Mouse (Mus musculus) lung, embryonic 16.5 days (tissue): Measurements from ENCODE around the gene Il33. TPM values are rescaled to one million over a fixed set of nuclear protein-coding genes. Genes with fewer than 3 reads are reported as not detected.

Experiments used
- ATAC-seq: fragments of 200-750 bp; cut with Nextera tagmentation; 2 replicates; pipeline ENCODE4 v1.8.0; 2017; ENCODE audit warnings: low read depth, mild to moderate bottlenecking, moderate library complexity
- H3K27ac ChIP-seq: fragments of 300-500 bp; sonication (generic); 2 replicates; pipeline ENCODE4 v1.5.1; 2014; ENCODE audit warnings: mild to moderate bottlenecking, control low read depth, low read length
- H3K27me3 ChIP-seq: fragments of 300-500 bp; sonication (generic); 2 replicates; pipeline ENCODE4 v1.6.1; 2014; ENCODE audit warnings: low read depth, low read length, mixed read lengths; ENCODE audit not compliant: control insufficient read depth, insufficient read depth
- H3K36me3 ChIP-seq: fragments of 300-500 bp; sonication (generic); 2 replicates; pipeline ENCODE4 v1.6.1; 2014; ENCODE audit warnings: low read length; ENCODE audit not compliant: control insufficient read depth, insufficient read depth
- H3K4me1 ChIP-seq: fragments of 300-500 bp; sonication (generic); replicated peaks from 2 replicates; pipeline ENCODE4 v1.6.1; 2014; ENCODE audit warnings: low read length, mixed read lengths; ENCODE audit not compliant: control insufficient read depth, insufficient read depth
- H3K4me2 ChIP-seq: fragments of 300-500 bp; sonication (generic); 2 replicates; pipeline ENCODE4 v1.6.1; 2014; ENCODE audit warnings: low read depth, low read length, control low read depth
- H3K4me3 ChIP-seq: fragments of 300-500 bp; sonication (generic); 2 replicates; pipeline ENCODE4 v1.5.1; 2014; ENCODE audit warnings: mild to moderate bottlenecking, low read length, control low read depth
- H3K9ac ChIP-seq: fragments of 300-500 bp; sonication (generic); 2 replicates; pipeline ENCODE4 v1.6.1; 2014; ENCODE audit warnings: low read length, control low read depth
- H3K9me3 ChIP-seq: fragments of 300-500 bp; sonication (generic); 2 replicates; pipeline ENCODE4 v1.6.1; 2016; ENCODE audit warnings: low read length; ENCODE audit not compliant: control insufficient read depth
- WGBS: fragments of 180-500 bp; shearing (Covaris S2); extraction: QIAGEN DNeasy Blood & Tissue Kit; methylation state at CpG from one replicate; pipeline ENCODE4 v1.1.7; 2014; 5-methylcytosine and 5-hydroxymethylcytosine counted together
- polyA plus RNA-seq: library from polyadenylated mRNA; unstranded; fragments of >200 nt; fragmentation: Nextera tagmentation; extraction: Ambion mirVana; gene quantifications from 2 replicates; pipeline ENCODE4 v1.2.1, GENCODE M21; 2015

Gene Il33
- 9.1 and 11.4 TPM in 2 replicates for polyA plus RNA-seq

GRCm38 (mm10) chr19:29924638-29925258 is at the start of gene Il33:
TSS of gene Il33 (plus strand) at chr19:29925114.
- ATAC-seq: peak; percentile 70
- H3K27me3 ChIP-seq: no peaks in the 10 kb centered on the region
- no peaks in the 10 kb centered on the region for H3K9me3 ChIP-seq
- H3K4me2 ChIP-seq: peak within 1 kb of the TSS; percentile 37
- no peak within 1 kb of the TSS for H3K27ac ChIP-seq
- H3K4me3 ChIP-seq: no peak within 1 kb of the TSS
- no peak within 1 kb of the TSS for H3K9ac ChIP-seq
- peaks cover 16% of the 10 kb centered on the region for H3K4me1 ChIP-seq
- 25% methylated on average over 10 of the region's 10 CpGs for whole genome bisulfite sequencing
- H3K36me3 ChIP-seq: no peaks in the 10 kb centered on the region

GRCm38 (mm10) chr19:29877422-29878291 is 47.3 kb upstream of the Il33 start:
- Histone ChIP-seq H3K36me3 (no peaks in the 10 kb centered on the region), H3K4me1 (peaks cover 2% of the 10 kb centered on the region), H3K9me3 (no peaks in the 10 kb centered on the region), H3K27ac (no peak overlapping the region), H3K9ac (no peak overlapping the region), H3K4me2 (no peak overlapping the region), H3K27me3 (no peaks in the 10 kb centered on the region), H3K4me3 (no peak overlapping the region)
- ATAC-seq: no peak
- 48% methylated on average over 10 of the region's 10 CpGs for WGBS

DNA sequence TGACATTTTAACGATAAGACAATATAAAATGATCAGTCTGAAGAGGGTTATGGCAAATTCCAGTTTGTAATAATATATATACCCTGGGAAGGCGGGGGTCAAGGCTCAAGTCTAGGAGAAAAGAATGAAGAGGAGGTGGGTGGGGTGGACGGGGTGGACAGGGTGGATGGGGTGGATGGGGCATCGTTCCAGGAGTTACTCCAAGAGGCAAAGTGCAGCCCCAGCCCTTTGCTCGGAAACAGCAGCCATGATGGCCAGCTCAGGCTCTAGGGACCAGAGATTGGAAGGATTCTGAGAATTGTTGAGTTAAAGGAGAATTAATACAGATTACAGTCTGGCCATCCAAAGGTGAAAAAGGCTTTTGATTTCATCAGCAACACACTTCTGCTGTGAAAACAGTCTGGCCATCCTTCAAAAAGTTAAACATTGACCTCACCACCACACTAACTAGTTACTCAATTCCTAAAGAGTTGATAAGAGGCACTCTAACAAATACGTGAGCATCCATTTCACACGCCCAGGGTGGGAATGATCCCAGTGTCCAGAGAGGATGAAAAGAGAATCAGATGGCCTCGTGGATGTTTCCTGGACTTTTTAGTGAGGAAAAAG is 45.9 kb upstream of the Il33 start:
- no peaks in the 10 kb centered on the region for H3K9me3 ChIP-seq
- no peak overlapping the region for H3K4me3 ChIP-seq
- H3K36me3 ChIP-seq: no peaks in the 10 kb centered on the region
- H3K27ac ChIP-seq: no peak overlapping the region
- ATAC-seq: no peak
- no peak overlapping the region for H3K4me2 ChIP-seq
- no peak overlapping the region for H3K9ac ChIP-seq
- H3K27me3 ChIP-seq: no peaks in the 10 kb centered on the region
- 57% methylated on average over 8 of the region's 8 CpGs for WGBS
- H3K4me1 ChIP-seq: peaks cover 2% of the 10 kb centered on the region

GRCm38 (mm10) chr19:29880918-29881317 is 44.0 kb upstream of the Il33 start:
- no peak overlapping the region for H3K9ac ChIP-seq
- no peak overlapping the region for H3K27ac ChIP-seq
- WGBS: 84% methylated on average over 4 of the region's 4 CpGs
- H3K4me3 ChIP-seq: no peak overlapping the region
- no peaks in the 10 kb centered on the region for H3K36me3 ChIP-seq
- H3K27me3 ChIP-seq: no peaks in the 10 kb centered on the region
- no peaks in the 10 kb centered on the region for H3K9me3 ChIP-seq
- H3K4me2 ChIP-seq: no peak overlapping the region
- peaks cover 2% of the 10 kb centered on the region for H3K4me1 ChIP-seq
- no peak for ATAC-seq

DNA sequence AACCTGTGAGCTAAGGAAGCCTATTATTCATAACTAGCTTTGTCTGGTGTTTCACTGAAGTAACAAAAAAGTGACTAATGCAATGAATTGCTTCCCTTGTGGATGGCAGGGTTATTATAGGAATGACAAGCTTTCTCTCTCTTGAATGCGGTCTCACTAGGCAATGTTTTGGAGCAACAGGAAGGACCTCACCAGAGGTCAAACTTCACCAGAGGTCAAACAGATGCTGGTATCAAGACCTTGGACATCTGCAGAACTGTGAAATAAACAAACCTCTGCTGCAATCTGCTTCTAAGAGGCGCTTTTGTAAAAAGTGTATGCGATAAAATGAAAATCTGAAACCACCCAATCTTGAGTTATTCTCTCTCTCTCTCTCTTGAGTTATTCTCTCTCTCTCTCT is 42.2 kb upstream of the Il33 start:
- no peaks in the 10 kb centered on the region for H3K27me3 ChIP-seq
- no peaks in the 10 kb centered on the region for H3K36me3 ChIP-seq
- H3K4me3 ChIP-seq: no peak overlapping the region
- ATAC-seq: no peak
- 54% methylated on average over 3 of the region's 3 CpGs for WGBS
- H3K4me1 ChIP-seq: peaks cover 2% of the 10 kb centered on the region
- H3K27ac ChIP-seq: no peak overlapping the region
- H3K9ac ChIP-seq: no peak overlapping the region
- no peaks in the 10 kb centered on the region for H3K9me3 ChIP-seq
- no peak overlapping the region for H3K4me2 ChIP-seq

DNA sequence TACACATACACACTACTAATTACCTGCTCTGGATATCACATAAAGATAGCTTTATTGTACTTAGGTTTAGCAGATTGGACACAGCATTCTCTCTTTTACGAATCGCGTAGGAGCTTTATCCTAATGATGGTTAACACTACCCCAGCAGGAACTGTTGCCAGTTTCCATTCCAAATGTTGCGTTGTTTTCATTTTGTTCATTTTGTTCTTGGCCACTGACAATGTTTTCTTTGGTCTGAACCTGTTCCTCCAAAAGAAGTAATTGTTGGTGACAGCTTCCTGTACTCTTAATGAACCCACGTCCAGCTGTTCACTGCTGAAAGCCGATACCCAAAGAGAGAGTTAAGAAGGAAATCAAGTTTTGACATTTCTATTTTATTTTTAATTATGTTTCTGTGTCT is 39.4 kb upstream of the Il33 start:
- 85% methylated on average over 6 of the region's 6 CpGs for WGBS

DNA sequence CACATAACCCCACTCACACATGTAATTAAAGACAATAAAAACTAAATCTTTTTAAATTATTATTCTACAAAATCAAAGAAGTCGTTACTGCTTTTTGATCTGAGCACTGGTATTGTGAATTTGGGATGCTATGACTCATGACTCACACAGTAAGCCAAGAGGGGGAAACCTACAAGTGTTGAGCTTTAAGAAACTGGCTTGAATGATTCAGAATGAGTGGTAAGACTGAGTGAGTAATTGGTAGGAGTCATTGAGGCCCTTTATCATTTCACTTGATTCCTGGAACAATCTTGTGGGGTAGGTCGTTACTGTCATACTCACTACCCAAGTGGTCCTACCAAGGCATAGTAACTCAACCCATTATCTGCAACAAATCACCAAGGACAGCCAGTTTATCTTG is 37.4 kb upstream of the Il33 start:
- H3K4me2 ChIP-seq: no peak overlapping the region
- ATAC-seq: no peak
- no peaks in the 10 kb centered on the region for H3K27me3 ChIP-seq
- no peaks in the 10 kb centered on the region for H3K4me1 ChIP-seq
- no peak overlapping the region for H3K27ac ChIP-seq
- H3K9ac ChIP-seq: no peak overlapping the region
- H3K4me3 ChIP-seq: no peak overlapping the region
- WGBS: 75% methylated on average over 2 of the region's 2 CpGs
- H3K9me3 ChIP-seq: no peaks in the 10 kb centered on the region
- no peaks in the 10 kb centered on the region for H3K36me3 ChIP-seq

More for the DNA sequence above, 39.4 kb upstream of the Il33 start:
- Histone ChIP-seq H3K9me3 (no peaks in the 10 kb centered on the region), H3K36me3 (no peaks in the 10 kb centered on the region), H3K9ac (no peak overlapping the region), H3K4me3 (no peak overlapping the region), H3K27me3 (no peaks in the 10 kb centered on the region), H3K4me1 (no peaks in the 10 kb centered on the region), H3K27ac (no peak overlapping the region), H3K4me2 (no peak overlapping the region)
- no peak for ATAC-seq

- Histone ChIP-seq H3K9me3 (no peaks in the 10 kb centered on the region), H3K9ac (no peak overlapping the region)
- 81% methylated on average over 6 of the region's 6 CpGs for WGBS
Observed at GRCm38 (mm10) chr19:29888946-29889345, 36.0 kb upstream of the Il33 start.

GRCm38 (mm10) chr19:29891981-29892380 is 32.9 kb upstream of the Il33 start:
- WGBS: 69% methylated on average over 4 of the region's 4 CpGs
- no peak overlapping the region for H3K9ac ChIP-seq

More at GRCm38 (mm10) chr19:29888946-29889345, 36.0 kb upstream of the Il33 start:
- ATAC-seq: no peak
- Histone ChIP-seq H3K4me3 (no peak overlapping the region), H3K4me1 (no peaks in the 10 kb centered on the region), H3K27ac (no peak overlapping the region), H3K4me2 (no peak overlapping the region), H3K36me3 (no peaks in the 10 kb centered on the region), H3K27me3 (no peaks in the 10 kb centered on the region)

More at GRCm38 (mm10) chr19:29891981-29892380, 32.9 kb upstream of the Il33 start:
- H3K9me3 ChIP-seq: no peaks in the 10 kb centered on the region
- no peaks in the 10 kb centered on the region for H3K27me3 ChIP-seq
- H3K4me1 ChIP-seq: no peaks in the 10 kb centered on the region
- no peak for ATAC-seq
- no peak overlapping the region for H3K4me2 ChIP-seq
- no peak overlapping the region for H3K4me3 ChIP-seq
- no peak overlapping the region for H3K27ac ChIP-seq
- no peaks in the 10 kb centered on the region for H3K36me3 ChIP-seq
